Mouse (Mus musculus) bone marrow, adult 2 months (tissue): ENCODE measurements around the gene Lsg1.

ENCODE experiments used
- CTCF ChIP-seq: fragments of 200-500 bp; IDR thresholded peaks from 2 replicates; pipeline ENCODE4 v1.5.1; 2011; ENCODE audit warnings: low read length, control low read depth; ENCODE audit not compliant: control insufficient read depth, insufficient read depth
- POLR2A ChIP-seq: fragments of 200-500 bp; IDR thresholded peaks from 2 replicates; pipeline ENCODE4 v1.6.1; 2011; ENCODE audit warnings: low read depth, mild to moderate bottlenecking, control low read depth, low read length, borderline replicate concordance; ENCODE audit not compliant: control insufficient read depth

GRCm38 (mm10) chr16:30549516-30549915 is 37.9 kb downstream of the Lsg1 start:
- no peak for TF ChIP-seq CTCF
- TF ChIP-seq POLR2A = no peak
